Mouse (Mus musculus) ES-Bruce4 (cell line): Measurements from ENCODE around the gene Ctsd. TPM values are rescaled to one million over a fixed set of nuclear protein-coding genes. Genes with fewer than 3 reads are reported as not detected.

Source experiments
- H3K27ac ChIP-seq: 2 replicates; pipeline ENCODE4 v1.5.1; 2012; ENCODE audit warnings: low read length, inconsistent platforms; ENCODE audit not compliant: insufficient read depth
- H3K27me3 ChIP-seq: 2 replicates; pipeline ENCODE4 v1.6.1; 2012; ENCODE audit warnings: mild to moderate bottlenecking, low read length, inconsistent platforms; ENCODE audit not compliant: control insufficient read depth, poor library complexity, insufficient read depth, severe bottlenecking
- H3K36me3 ChIP-seq: 2 replicates; pipeline ENCODE4 v1.6.1; 2012; ENCODE audit warnings: inconsistent platforms, mild to moderate bottlenecking, low read length, moderate library complexity; ENCODE audit not compliant: control insufficient read depth, poor library complexity, insufficient read depth, severe bottlenecking
- H3K4me1 ChIP-seq: one replicate; pipeline ENCODE4 v1.8.1; 2011; ENCODE audit warnings: low read length; ENCODE audit not compliant: control insufficient read depth, insufficient read depth
- H3K4me3 ChIP-seq: 2 replicates; pipeline ENCODE4 v1.5.1; 2011; ENCODE audit warnings: low read depth, mild to moderate bottlenecking, low read length
- H3K9ac ChIP-seq: 2 replicates; pipeline ENCODE4 v1.6.1; 2012; ENCODE audit warnings: low read depth, mild to moderate bottlenecking, inconsistent platforms; ENCODE audit not compliant: poor library complexity, severe bottlenecking
- H3K9me3 ChIP-seq: replicated peaks from 2 replicates; pipeline ENCODE4 v1.6.1; 2012; ENCODE audit warnings: mild to moderate bottlenecking, low read length, inconsistent platforms; ENCODE audit not compliant: control insufficient read depth, poor library complexity, insufficient read depth, severe bottlenecking
- CTCF ChIP-seq: IDR thresholded peaks from one replicate; pipeline ENCODE4 v1.8.1; 2011; ENCODE audit warnings: low read depth, low read length
- EP300 ChIP-seq: IDR thresholded peaks from 2 replicates; pipeline ENCODE4 v1.6.1; 2011; ENCODE audit warnings: low read depth, low read length; ENCODE audit not compliant: insufficient read depth
- POLR2A ChIP-seq: IDR thresholded peaks from one replicate; pipeline ENCODE4 v1.8.1; 2011; ENCODE audit warnings: low read length; ENCODE audit not compliant: insufficient read depth
- polyA plus RNA-seq: library from polyadenylated mRNA; stranded (reverse); fragments of >200 nt; gene quantifications from 2 replicates; pipeline ENCODE4 v1.2.4, GENCODE M21; 2011; ENCODE audit warnings: low read depth; ENCODE audit not compliant: missing spikeins, insufficient read depth, insufficient read length

Ctsd gene
- polyA plus RNA-seq, 1 experiment: 248 TPM

GRCm38 (mm10) chr7:142330271-142330724 is 57.5 kb downstream of the Ctsd start:
- no peak overlapping the region for H3K27ac ChIP-seq
- TF ChIP-seq POLR2A: no peak
- TF ChIP-seq EP300: no peak
- TF ChIP-seq CTCF: no peak

DNA sequence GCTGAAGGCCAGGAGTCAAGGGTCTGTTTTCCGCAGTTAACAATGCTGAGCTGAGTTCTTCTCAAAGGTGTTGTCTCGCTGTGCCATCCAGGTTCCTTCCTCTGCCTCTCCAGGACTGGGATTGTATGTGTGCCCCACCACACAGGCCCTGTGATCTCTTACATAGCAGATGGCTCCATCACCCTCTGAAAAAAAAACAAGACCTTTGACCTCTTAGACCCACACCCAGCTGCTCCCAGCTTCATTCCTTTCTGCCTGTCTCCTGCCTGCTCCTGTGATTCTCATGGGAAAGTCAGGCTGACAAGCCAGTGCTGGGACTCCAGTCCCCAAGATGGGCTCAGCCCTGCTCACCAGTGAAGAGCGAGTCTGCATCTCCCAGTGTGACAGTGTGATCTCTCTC is 59.3 kb downstream of the Ctsd start:
- Histone ChIP-seq H3K27ac (no peak overlapping the region), H3K9ac (no peak overlapping the region), H3K4me3 (no peak overlapping the region), H3K36me3 (no peaks in the 10 kb centered on the region), H3K9me3 (no peaks in the 10 kb centered on the region), H3K4me1 (no peaks in the 10 kb centered on the region), H3K27me3 (no peaks in the 10 kb centered on the region)
- TF ChIP-seq CTCF (no peak), EP300 (no peak), POLR2A (no peak)

More at GRCm38 (mm10) chr7:142330271-142330724, 57.5 kb downstream of the Ctsd start:
- Histone ChIP-seq H3K9ac (no peak overlapping the region), H3K27me3 (no peaks in the 10 kb centered on the region), H3K4me1 (no peaks in the 10 kb centered on the region), H3K9me3 (no peaks in the 10 kb centered on the region), H3K36me3 (no peaks in the 10 kb centered on the region), H3K4me3 (no peak overlapping the region)

DNA sequence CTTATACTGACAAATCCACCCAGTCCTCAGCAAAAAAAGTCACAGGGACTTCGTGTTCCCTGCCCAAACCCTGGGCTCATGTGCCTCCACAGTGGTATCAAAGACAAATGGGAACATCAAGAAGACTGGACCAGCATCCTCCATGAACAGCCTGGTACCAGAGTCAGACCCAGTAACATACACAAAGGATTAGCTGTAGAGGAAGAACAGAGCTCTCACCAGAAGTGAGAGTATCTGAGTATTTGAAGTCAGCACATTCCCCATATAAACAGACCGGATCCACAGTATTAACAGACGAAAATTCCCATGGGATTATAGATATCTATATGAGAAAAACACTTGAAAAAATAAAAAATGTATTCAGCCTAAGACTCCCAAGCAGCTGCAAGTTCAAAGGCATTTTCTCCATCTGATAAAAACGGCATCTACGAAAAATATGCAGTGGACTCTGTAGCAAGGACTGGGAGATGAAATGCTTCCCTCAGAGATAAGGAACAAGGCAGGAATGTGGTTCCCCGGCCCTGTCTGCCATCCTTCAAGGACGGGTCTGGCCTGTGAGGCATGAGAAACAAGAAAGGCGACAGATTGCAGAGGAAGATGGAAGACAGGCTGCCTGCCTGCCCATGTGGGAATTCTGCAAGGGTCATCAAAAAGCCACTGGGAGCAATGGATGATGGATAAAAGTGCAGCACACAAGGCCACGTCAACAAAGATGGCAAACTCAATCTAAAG is 61.0 kb downstream of the Ctsd start:
- H3K9ac ChIP-seq: no peak overlapping the region
- no peaks in the 10 kb centered on the region for H3K9me3 ChIP-seq
- no peak overlapping the region for H3K4me3 ChIP-seq
- no peaks in the 10 kb centered on the region for H3K36me3 ChIP-seq
- H3K27me3 ChIP-seq: no peaks in the 10 kb centered on the region
- no peak overlapping the region for H3K27ac ChIP-seq
- no peak for TF ChIP-seq POLR2A
- no peak for TF ChIP-seq CTCF
- TF ChIP-seq EP300: no peak
- no peaks in the 10 kb centered on the region for H3K4me1 ChIP-seq

Other genes with a start within 250 kb of the Ctsd start
- not detected in 2 replicates for gene Gm45337, start 243.4 kb downstream of the Ctsd start, polyA plus RNA-seq
- not detected in 2 replicates for gene Gm29735, start 230.9 kb downstream of the Ctsd start, polyA plus RNA-seq
- gene Gm4553, start 222.3 kb downstream of the Ctsd start, polyA plus RNA-seq: not detected in 2 replicates
- not detected in 2 replicates for gene Krtap5-2, start 212.0 kb downstream of the Ctsd start, polyA plus RNA-seq
- gene Gm10153, start 197.6 kb downstream of the Ctsd start, polyA plus RNA-seq: not detected in 2 replicates
- gene Krtap5-3, start 186.7 kb downstream of the Ctsd start, polyA plus RNA-seq: not detected in 2 replicates
- gene Gm7579, start 176.2 kb downstream of the Ctsd start, polyA plus RNA-seq: not detected in 2 replicates
- not detected in 2 replicates for gene Krtap5-5, start 158.1 kb downstream of the Ctsd start, polyA plus RNA-seq
- not detected in 2 replicates for gene Gm40460, start 147.0 kb downstream of the Ctsd start, polyA plus RNA-seq
- gene Gm2431, start 129.7 kb downstream of the Ctsd start, polyA plus RNA-seq: not detected in 2 replicates
- gene Gm4559, start 113.7 kb downstream of the Ctsd start, polyA plus RNA-seq: not detected in 2 replicates
- not detected in 2 replicates for gene Krtap5-1, start 90.9 kb downstream of the Ctsd start, polyA plus RNA-seq
- gene Krtap5-4, start 84.5 kb downstream of the Ctsd start, polyA plus RNA-seq: not detected in 2 replicates
- gene Ifitm10, start 14.3 kb downstream of the Ctsd start, polyA plus RNA-seq: 0.90 TPM in 1 of 2 replicates, not detected in the other
- not detected in 2 replicates for gene Gm49369, start 5.4 kb downstream of the Ctsd start, polyA plus RNA-seq
- gene Syt8, start 46.8 kb upstream of the Ctsd start, polyA plus RNA-seq: 0.82 TPM in 1 of 2 replicates, not detected in the other
- gene Tnni2, start 53.8 kb upstream of the Ctsd start, polyA plus RNA-seq: 2.1 and 4.8 TPM in 2 replicates
- 3.7 and 6.0 TPM in 2 replicates for gene Lsp1, start 72.8 kb upstream of the Ctsd start, polyA plus RNA-seq
- gene Tnnt3, start 110.8 kb upstream of the Ctsd start, polyA plus RNA-seq: 2.1 and 2.7 TPM in 2 replicates
- 15.1 and 15.2 TPM in 2 replicates for gene Mrpl23, start 144.6 kb upstream of the Ctsd start, polyA plus RNA-seq